Comparison of ENCODE assay signal across 22 mouse cellular contexts in the genomic region with DNA sequence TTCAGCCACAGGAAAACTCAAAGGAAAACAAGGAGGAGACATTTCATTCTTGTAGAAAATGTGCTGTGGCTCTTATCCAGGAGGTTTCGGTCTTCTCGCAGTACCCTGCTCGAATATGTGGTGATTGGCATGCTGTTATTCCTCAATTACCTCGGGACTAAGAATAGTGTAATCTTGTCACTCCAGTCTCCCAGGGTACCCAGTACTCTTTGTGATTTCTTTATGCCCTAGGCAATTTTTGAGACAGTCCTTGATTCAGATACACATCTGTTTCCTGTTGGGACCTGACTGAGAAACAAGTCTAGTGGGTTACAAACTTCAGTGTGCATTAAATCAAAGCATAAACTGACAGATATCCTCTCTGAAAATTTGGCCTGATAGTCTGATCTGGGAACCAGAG.
A peak's percentile ranks its signal among the peaks of the same experiment; 100 is the strongest.
DNase-seq lines count a peak whose midpoint lies in the region; ATAC-seq lines count a peak whose summit lies in the region.
"Had no signal": no experiment of that assay in that cellular context is flagged by ENCODE, and none has a peak within 500 bp of the region (broad histone marks: within the 10 kb centered on the region; RNA-seq: fewer than 3 reads in every experiment).

No protein-coding gene starts in this region.

- H3K27ac ChIP-seq in embryonic facial prominence, embryonic 11.5 days (replicated peaks; ENCODE audit: low read depth, low read length): no peak overlapping the region
- no peak overlapping the region for H3K27ac ChIP-seq in embryonic facial prominence, embryonic 10.5 days (replicated peaks)
- H3K27ac ChIP-seq: embryonic facial prominence, embryonic 12.5 days; heart, embryonic 10.5 days; hindbrain, embryonic 13.5 days; intestine, embryonic 15.5 days had no signal

- no peaks in the 10 kb centered on the region for H3K9me3 ChIP-seq in embryonic facial prominence, embryonic 11.5 days (replicated peaks; ENCODE audit: control insufficient read depth, low read length)
- H3K9me3 ChIP-seq in embryonic facial prominence, embryonic 10.5 days: no peaks in the 10 kb centered on the region
- H3K9me3 ChIP-seq: embryonic facial prominence, embryonic 12.5 days; heart, embryonic 10.5 days; hindbrain, embryonic 13.5 days; intestine, embryonic 15.5 days had no signal

- no peak for ATAC-seq in embryonic facial prominence, embryonic 11.5 days (replicated peaks; ENCODE audit: insufficient number of reproducible peaks, low FRiP score, low TSS enrichment, low read depth)
- ATAC-seq: activated CD4-positive, CD25-positive, alpha-beta regulatory T cell, adult 4 months; forebrain, postnatal 0 days; intestine, embryonic 15.5 days; Patski had no signal

- H3K4me2 ChIP-seq in embryonic facial prominence, embryonic 11.5 days (ENCODE audit: low read depth, low read length): no peak overlapping the region
- H3K4me2 ChIP-seq: embryonic facial prominence, embryonic 12.5 days; hindbrain, embryonic 13.5 days; intestine, embryonic 15.5 days had no signal

- no peaks in the 10 kb centered on the region for H3K4me1 ChIP-seq in embryonic facial prominence, embryonic 11.5 days (ENCODE audit: control insufficient read depth, insufficient read depth, low read length)
- peaks cover 14% of the 10 kb centered on the region for H3K4me1 ChIP-seq in embryonic facial prominence, embryonic 10.5 days
- H3K4me1 ChIP-seq: heart, embryonic 10.5 days; intestine, embryonic 15.5 days had no signal

- DNase-seq in embryonic facial prominence, embryonic 11.5 days (ENCODE audit: low spot score): peak; percentile 54
- no peak for DNase-seq in embryonic facial prominence, embryonic 10.5 days (ENCODE audit: low spot score)
- peak; percentile 4 for DNase-seq in retina, postnatal 1 day
- DNase-seq in retina, embryonic 14.5 days (ENCODE audit: low spot score): no peak
- DNase-seq in forelimb bud, embryonic 11.5 days (ENCODE audit: low read depth, low spot score): peak; percentile 36
- no peak for DNase-seq in lung, postnatal 10 days
- DNase-seq: adrenal gland, postnatal 14 days; cerebellum, adult 2 months; cerebellum, postnatal 10 days; forebrain, postnatal 0 days; heart, adult 18-20 months; heart, postnatal 10 days; heart, postnatal 4 days; kidney, adult 18-20 months had no signal

- WGBS in embryonic facial prominence, embryonic 11.5 days: 29% methylated on average over 4 of the region's 4 CpGs
- 31% methylated on average over 4 of the region's 4 CpGs for WGBS in embryonic facial prominence, embryonic 10.5 days

- no peaks in the 10 kb centered on the region for H3K36me3 ChIP-seq in embryonic facial prominence, embryonic 11.5 days (replicated peaks; ENCODE audit: control insufficient read depth, insufficient read depth, low read depth, low read length)
- no peaks in the 10 kb centered on the region for H3K36me3 ChIP-seq in embryonic facial prominence, embryonic 10.5 days (replicated peaks)
- H3K36me3 ChIP-seq: embryonic facial prominence, embryonic 12.5 days; heart, embryonic 10.5 days; hindbrain, embryonic 13.5 days; intestine, embryonic 15.5 days had no signal

- no peak overlapping the region for H3K4me3 ChIP-seq in embryonic facial prominence, embryonic 11.5 days (ENCODE audit: low read depth, low read length)
- no peak overlapping the region for H3K4me3 ChIP-seq in embryonic facial prominence, embryonic 10.5 days
- H3K4me3 ChIP-seq: embryonic facial prominence, embryonic 12.5 days; erythroblast, embryonic 14.5 days; heart, embryonic 10.5 days; hindbrain, embryonic 13.5 days; intestine, embryonic 15.5 days had no signal

- H3K27me3 ChIP-seq in embryonic facial prominence, embryonic 11.5 days (ENCODE audit: control insufficient read depth, insufficient read depth, low read length): no peaks in the 10 kb centered on the region
- H3K27me3 ChIP-seq in embryonic facial prominence, embryonic 10.5 days (replicated peaks; ENCODE audit: low read depth, poor library complexity, severe bottlenecking): no peaks in the 10 kb centered on the region
- H3K27me3 ChIP-seq: CH12.LX; embryonic facial prominence, embryonic 12.5 days; hindbrain, embryonic 13.5 days; intestine, embryonic 15.5 days had no signal

- H3K9ac ChIP-seq in embryonic facial prominence, embryonic 11.5 days (replicated peaks; ENCODE audit: low read length): no peak overlapping the region
- H3K9ac ChIP-seq: embryonic facial prominence, embryonic 12.5 days; forebrain, postnatal 0 days; hindbrain, embryonic 13.5 days; intestine, embryonic 15.5 days had no signal

Comparison
In these comparisons a context has a peak if more than half of its experiments do, and no peak if none do; other contexts are left out.
1. DNase-seq: peak in embryonic facial prominence, embryonic 11.5 days (single experiment), retina, postnatal 1 day (single experiment) and forelimb bud, embryonic 11.5 days (single experiment); none in embryonic facial prominence, embryonic 10.5 days (single experiment), retina, embryonic 14.5 days (single experiment) and lung, postnatal 10 days (single experiment).